Mouse (Mus musculus): ENCODE measurements at regions not wholly inside any gene's neighbourhood (a gene's known extent, or its start where the extent isn't known, plus 50 kb on each side); places are given as distances from the start of the nearest gene placed in this dataset.

GRCm38 (mm10) chr13:112125769-112126469, 162.3 kb upstream of the Ankrd55 start:
- DNase-seq (ENCODE audit: low spot score) = no peak

GRCm38 (mm10) chr13:112130220-112130619, 158.0 kb upstream of the Ankrd55 start:
- no peak for DNase-seq (ENCODE audit: low spot score)

- DNase-seq (ENCODE audit: low spot score) = no peak
Measured at GRCm38 (mm10) chr13:112130774-112131173, 157.5 kb upstream of the Ankrd55 start.

GRCm38 (mm10) chr13:112131191-112131590, 157.1 kb upstream of the Ankrd55 start:
- no peak for DNase-seq (ENCODE audit: low spot score)

- DNase-seq (ENCODE audit: low spot score) = no peak
Measured at GRCm38 (mm10) chr13:112133736-112134135, 154.5 kb upstream of the Ankrd55 start.

GRCm38 (mm10) chr13:112134701-112135100, 153.6 kb upstream of the Ankrd55 start:
- no peak for DNase-seq (ENCODE audit: low spot score)

GRCm38 (mm10) chr13:112135777-112136176, 152.5 kb upstream of the Ankrd55 start:
- no peak for DNase-seq (ENCODE audit: low spot score)

GRCm38 (mm10) chr13:112136850-112137249, 151.4 kb upstream of the Ankrd55 start:
- no peak for DNase-seq (ENCODE audit: low spot score)

GRCm38 (mm10) chr13:112140871-112141270, 147.4 kb upstream of the Ankrd55 start:
- no peak for DNase-seq (ENCODE audit: low spot score)

- DNase-seq (ENCODE audit: low spot score) = no peak
Measured at GRCm38 (mm10) chr13:112144393-112145348, 143.6 kb upstream of the Ankrd55 start.

- DNase-seq (ENCODE audit: low spot score) = peak; percentile 72
Measured at GRCm38 (mm10) chr13:112152614-112153550, 135.4 kb upstream of the Ankrd55 start.

GRCm38 (mm10) chr13:112153681-112154127, 134.5 kb upstream of the Ankrd55 start:
- peak; percentile 4 for DNase-seq (ENCODE audit: low spot score)

- no peak for DNase-seq (ENCODE audit: low spot score)
Measured at GRCm38 (mm10) chr13:112159430-112160172, 128.7 kb upstream of the Ankrd55 start.

GRCm38 (mm10) chr13:112160173-112160641, 128.0 kb upstream of the Ankrd55 start:
- DNase-seq (ENCODE audit: low spot score) = peak; percentile 16

- no peak for DNase-seq (ENCODE audit: low spot score)
Measured at GRCm38 (mm10) chr13:112160726-112161125, 127.5 kb upstream of the Ankrd55 start.

GRCm38 (mm10) chr13:112161886-112162285, 126.4 kb upstream of the Ankrd55 start:
- no peak for DNase-seq (ENCODE audit: low spot score)

- DNase-seq (ENCODE audit: low spot score) = no peak
Measured at GRCm38 (mm10) chr13:112165921-112166320, 122.3 kb upstream of the Ankrd55 start.

GRCm38 (mm10) chr13:112166338-112166802, 121.9 kb upstream of the Ankrd55 start:
- no peak for DNase-seq (ENCODE audit: low spot score)

GRCm38 (mm10) chr13:112168468-112168867, 119.8 kb upstream of the Ankrd55 start:
- no peak for DNase-seq (ENCODE audit: low spot score)

GRCm38 (mm10) chr13:112170872-112171271, 117.4 kb upstream of the Ankrd55 start:
- no peak for DNase-seq (ENCODE audit: low spot score)

Measured in urinary bladder, postnatal 14 days (tissue).